Mouse (Mus musculus): Measurements from ENCODE around the gene Trim14. TPM values are rescaled to one million over a fixed set of nuclear protein-coding genes. Genes with fewer than 3 reads are reported as not detected.

Gene Trim14
- polyA plus RNA-seq (2015; fragmentation: Nextera tagmentation; extraction: Ambion mirVana), result 2.5 and 5.1 TPM in 2 replicates

GRCm38 (mm10) chr4:46535840-46536361, at the start of gene Trim14:
Gene Trim14, minus strand, starts transcription at chr4:46536141.

GRCm38 (mm10) chr4:46489028-46489925, 46.7 kb downstream of the Trim14 start, which contains the start of gene Nans:
Gene Nans, plus strand, starts transcription at chr4:46489248.

GRCm38 (mm10) chr4:46450519-46451131, 85.3 kb downstream of the Trim14 start, which contains the start of gene Anp32b:
Gene Anp32b, plus strand, starts transcription at chr4:46450902.

Other genes with a start within 250 kb of the Trim14 start
- not detected in 2 replicates for gene Foxe1, start 192.5 kb downstream of the Trim14 start, polyA plus RNA-seq (2015; fragmentation: Nextera tagmentation; extraction: Ambion mirVana)
- gene Trmo, start 146.7 kb downstream of the Trim14 start, polyA plus RNA-seq (2015; fragmentation: Nextera tagmentation; extraction: Ambion mirVana), result 3.8 and 4.5 TPM in 2 replicates
- gene Hemgn, start 122.6 kb downstream of the Trim14 start, polyA plus RNA-seq (2015; fragmentation: Nextera tagmentation; extraction: Ambion mirVana), result 0.15 and 0.17 TPM in 2 replicates
- gene Anp32b, start 85.2 kb downstream of the Trim14 start, polyA plus RNA-seq (2015; fragmentation: Nextera tagmentation; extraction: Ambion mirVana), result 84.4 and 100 TPM in 2 replicates
- 33.1 and 45.6 TPM in 2 replicates for gene Nans, start 46.9 kb downstream of the Trim14 start, polyA plus RNA-seq (2015; fragmentation: Nextera tagmentation; extraction: Ambion mirVana)
- gene Coro2a, start 66.1 kb upstream of the Trim14 start, polyA plus RNA-seq (2015; fragmentation: Nextera tagmentation; extraction: Ambion mirVana), result 0.22 and 0.39 TPM in 2 replicates
- gene Tbc1d2, start 114.1 kb upstream of the Trim14 start, polyA plus RNA-seq (2015; fragmentation: Nextera tagmentation; extraction: Ambion mirVana), result 0.96 and 1.1 TPM in 2 replicates